Mouse (Mus musculus): ENCODE measurements around the gene 9930022D16Rik. TPM values are rescaled to one million over a fixed set of nuclear protein-coding genes. Genes with fewer than 3 reads are reported as not detected.

The 9930022D16Rik gene
- polyA plus RNA-seq, 1 experiment from 2014 or later: not detected

DNA sequence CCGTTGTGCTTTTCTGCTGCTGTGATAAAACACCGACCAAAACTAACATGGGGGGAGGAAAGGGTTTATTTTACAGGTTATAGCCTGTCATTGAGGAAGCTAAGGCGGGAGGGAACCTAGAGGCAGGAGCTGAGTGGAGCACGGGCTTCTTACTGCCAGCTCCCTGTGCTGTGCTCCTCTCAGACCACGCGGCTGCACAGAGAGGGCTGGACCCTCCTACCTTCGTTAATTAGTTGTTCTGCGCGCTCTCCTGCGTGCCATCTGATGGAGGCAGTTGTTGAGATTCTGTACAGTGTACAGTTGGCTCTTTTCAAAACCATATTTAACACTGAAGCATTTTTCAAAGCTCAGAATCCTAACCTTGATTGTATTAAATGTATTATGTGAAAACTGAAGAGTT, 36.2 kb upstream of the 9930022D16Rik start:
- 0 out of 2 replicates have a peak overlapping the region, but pooled peaks have one; percentile 29 for H3K9ac ChIP-seq (ENCODE audit: low read length)
- peaks cover 45% of the 10 kb centered on the region for H3K4me1 ChIP-seq (ENCODE audit: control insufficient read depth, insufficient read depth, low read length)
- no peaks in the 10 kb centered on the region for H3K27me3 ChIP-seq (ENCODE audit: control insufficient read depth, insufficient read depth, low read length)
- peak overlapping the region; percentile 31; the same call in 1 of the 2 replicates for H3K27ac ChIP-seq (ENCODE audit: low read length)
- H3K36me3 ChIP-seq (ENCODE audit: control insufficient read depth, insufficient read depth): peaks cover 4% of the 10 kb centered on the region; the same call in 1 of the 2 replicates
- no peak overlapping the region for H3K4me2 ChIP-seq (ENCODE audit: low read depth, low read length)
- ATAC-seq (replicated peaks; ENCODE audit: extremely low read depth, insufficient read depth, low FRiP score): 0 out of 2 replicates have a peak, but pooled peaks have one; percentile 33
- no peak overlapping the region for H3K4me3 ChIP-seq (ENCODE audit: low read length)
- H3K9me3 ChIP-seq (replicated peaks; ENCODE audit: control insufficient read depth, low read length): no peaks in the 10 kb centered on the region
- 44% methylated on average over 10 of the region's 10 CpGs for WGBS

DNA sequence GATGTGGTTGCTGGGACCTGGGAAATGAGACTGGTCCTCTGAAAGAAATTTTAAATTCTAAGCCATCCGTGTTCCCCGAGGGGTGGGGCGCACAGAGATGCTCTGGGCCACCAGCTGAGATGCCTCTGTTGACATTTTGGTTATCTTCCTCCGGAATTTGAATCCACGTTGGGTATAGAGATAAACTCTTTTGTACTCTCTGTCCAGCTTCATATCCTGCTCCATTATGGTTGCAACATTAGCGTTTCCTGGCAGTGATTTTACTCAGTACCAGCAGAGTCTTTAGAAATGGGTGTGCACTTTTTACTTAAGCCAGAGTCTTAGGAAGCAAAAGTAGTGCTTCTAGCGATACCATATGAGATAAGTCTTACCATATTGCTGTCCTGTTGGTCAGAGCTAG, 35.7 kb upstream of the 9930022D16Rik start:
- no peaks in the 10 kb centered on the region for H3K9me3 ChIP-seq (replicated peaks; ENCODE audit: control insufficient read depth, low read length)
- H3K4me3 ChIP-seq (ENCODE audit: low read length): no peak overlapping the region
- H3K4me1 ChIP-seq (ENCODE audit: control insufficient read depth, insufficient read depth, low read length): peaks cover 47% of the 10 kb centered on the region
- ATAC-seq (replicated peaks; ENCODE audit: extremely low read depth, insufficient read depth, low FRiP score): no peak
- WGBS: 50% methylated on average over 7 of the region's 7 CpGs
- H3K27me3 ChIP-seq (ENCODE audit: control insufficient read depth, insufficient read depth, low read length): no peaks in the 10 kb centered on the region
- no peak overlapping the region for H3K4me2 ChIP-seq (ENCODE audit: low read depth, low read length)
- H3K9ac ChIP-seq (ENCODE audit: low read length): no peak overlapping the region; the same call in 1 of the 2 replicates
- no peak overlapping the region for H3K27ac ChIP-seq (ENCODE audit: low read length)
- peaks cover 4% of the 10 kb centered on the region; the same call in 1 of the 2 replicates for H3K36me3 ChIP-seq (ENCODE audit: control insufficient read depth, insufficient read depth)

- 63% methylated on average over 5 of the region's 5 CpGs for WGBS
- Histone ChIP-seq H3K9me3 (replicated peaks; ENCODE audit: control insufficient read depth, low read length) (no peaks in the 10 kb centered on the region), H3K27me3 (ENCODE audit: control insufficient read depth, insufficient read depth, low read length) (no peaks in the 10 kb centered on the region), H3K4me3 (ENCODE audit: low read length) (no peak overlapping the region), H3K36me3 (ENCODE audit: control insufficient read depth, insufficient read depth) (no peaks in the 10 kb centered on the region), H3K9ac (ENCODE audit: low read length) (no peak overlapping the region), H3K4me2 (ENCODE audit: low read depth, low read length) (no peak overlapping the region), H3K4me1 (ENCODE audit: control insufficient read depth, insufficient read depth, low read length) (peaks cover 44% of the 10 kb centered on the region), H3K27ac (ENCODE audit: low read length) (no peak overlapping the region)
- no peak for ATAC-seq (replicated peaks; ENCODE audit: extremely low read depth, insufficient read depth, low FRiP score)
Observed at GRCm38 (mm10) chr11:109380662-109381061, 33.1 kb upstream of the 9930022D16Rik start.

DNA sequence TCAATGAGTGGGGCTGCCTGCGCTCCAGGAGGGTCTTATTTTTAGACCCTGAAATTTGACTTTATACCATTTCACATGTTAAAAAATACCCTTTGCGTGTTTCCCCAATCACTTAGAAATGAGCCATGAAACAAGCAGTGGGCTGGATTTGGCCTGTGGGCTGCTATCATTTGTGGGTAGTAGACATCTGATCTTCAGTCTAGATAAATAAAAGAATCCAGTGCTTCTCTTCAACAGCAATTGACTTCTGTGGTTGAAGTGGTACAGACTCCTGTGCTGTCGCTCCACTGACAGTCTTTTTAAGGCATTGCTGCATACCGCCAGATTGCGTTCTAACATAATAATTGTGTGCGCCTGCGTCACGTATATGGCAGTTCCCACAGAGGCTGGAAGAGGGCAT, 28.4 kb upstream of the 9930022D16Rik start:
- Histone ChIP-seq H3K27ac (ENCODE audit: low read length) (no peak overlapping the region), H3K4me1 (ENCODE audit: control insufficient read depth, insufficient read depth, low read length) (peaks cover 29% of the 10 kb centered on the region), H3K4me3 (ENCODE audit: low read length) (no peak overlapping the region), H3K4me2 (ENCODE audit: low read depth, low read length) (no peak overlapping the region), H3K27me3 (ENCODE audit: control insufficient read depth, insufficient read depth, low read length) (no peaks in the 10 kb centered on the region), H3K9ac (ENCODE audit: low read length) (no peak overlapping the region), H3K9me3 (replicated peaks; ENCODE audit: control insufficient read depth, low read length) (no peaks in the 10 kb centered on the region), H3K36me3 (ENCODE audit: control insufficient read depth, insufficient read depth) (no peaks in the 10 kb centered on the region)
- no peak for ATAC-seq (replicated peaks; ENCODE audit: extremely low read depth, insufficient read depth, low FRiP score)
- 83% methylated on average over 8 of the region's 8 CpGs for WGBS

DNA sequence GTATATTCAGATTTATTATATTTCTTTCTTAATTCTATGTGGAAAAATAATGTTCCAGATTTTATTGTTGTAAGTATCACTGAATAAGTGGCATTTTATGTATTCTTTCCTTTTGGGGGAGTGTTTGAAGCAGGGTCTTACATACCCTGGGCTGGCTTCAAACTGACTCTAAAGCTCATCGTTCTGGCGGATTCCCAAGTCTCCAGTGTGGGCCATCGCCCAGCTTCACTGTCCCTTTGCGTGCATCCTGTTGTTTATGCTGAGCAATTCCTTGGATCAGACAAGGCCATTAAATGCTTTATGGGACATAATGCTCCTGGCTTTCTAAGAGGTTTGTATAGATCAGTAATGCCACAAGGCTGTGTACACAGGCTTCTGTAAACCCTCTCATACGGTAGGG, 24.7 kb upstream of the 9930022D16Rik start:
- WGBS: 87% methylated on average over 5 of the region's 5 CpGs
- no peak for ATAC-seq (replicated peaks; ENCODE audit: extremely low read depth, insufficient read depth, low FRiP score)

GRCm38 (mm10) chr11:109391200-109391599, 22.5 kb upstream of the 9930022D16Rik start:
- H3K4me1 ChIP-seq (ENCODE audit: control insufficient read depth, insufficient read depth, low read length): peaks cover 18% of the 10 kb centered on the region
- 84% methylated on average over 7 of the region's 7 CpGs for WGBS
- no peak for ATAC-seq (replicated peaks; ENCODE audit: extremely low read depth, insufficient read depth, low FRiP score)

More for the DNA sequence above, 24.7 kb upstream of the 9930022D16Rik start:
- Histone ChIP-seq H3K4me1 (ENCODE audit: control insufficient read depth, insufficient read depth, low read length) (peaks cover 20% of the 10 kb centered on the region), H3K27ac (ENCODE audit: low read length) (no peak overlapping the region), H3K27me3 (ENCODE audit: control insufficient read depth, insufficient read depth, low read length) (no peaks in the 10 kb centered on the region), H3K9me3 (replicated peaks; ENCODE audit: control insufficient read depth, low read length) (no peaks in the 10 kb centered on the region), H3K4me3 (ENCODE audit: low read length) (no peak overlapping the region), H3K9ac (ENCODE audit: low read length) (no peak overlapping the region), H3K4me2 (ENCODE audit: low read depth, low read length) (no peak overlapping the region), H3K36me3 (ENCODE audit: control insufficient read depth, insufficient read depth) (no peaks in the 10 kb centered on the region)

GRCm38 (mm10) chr11:109391760-109392159, 22.0 kb upstream of the 9930022D16Rik start:
- ATAC-seq (replicated peaks; ENCODE audit: extremely low read depth, insufficient read depth, low FRiP score): no peak
- Histone ChIP-seq H3K9ac (ENCODE audit: low read length) (no peak overlapping the region), H3K27me3 (ENCODE audit: control insufficient read depth, insufficient read depth, low read length) (no peaks in the 10 kb centered on the region), H3K27ac (ENCODE audit: low read length) (no peak overlapping the region), H3K4me3 (ENCODE audit: low read length) (no peak overlapping the region), H3K4me1 (ENCODE audit: control insufficient read depth, insufficient read depth, low read length) (peaks cover 16% of the 10 kb centered on the region), H3K36me3 (ENCODE audit: control insufficient read depth, insufficient read depth) (peaks cover 11% of the 10 kb centered on the region), H3K4me2 (ENCODE audit: low read depth, low read length) (no peak overlapping the region), H3K9me3 (replicated peaks; ENCODE audit: control insufficient read depth, low read length) (no peaks in the 10 kb centered on the region)
- WGBS: 69% methylated on average over 7 of the region's 7 CpGs

More at GRCm38 (mm10) chr11:109391200-109391599, 22.5 kb upstream of the 9930022D16Rik start:
- Histone ChIP-seq H3K9me3 (replicated peaks; ENCODE audit: control insufficient read depth, low read length) (no peaks in the 10 kb centered on the region), H3K9ac (ENCODE audit: low read length) (no peak overlapping the region), H3K4me3 (ENCODE audit: low read length) (no peak overlapping the region), H3K27ac (ENCODE audit: low read length) (no peak overlapping the region), H3K27me3 (ENCODE audit: control insufficient read depth, insufficient read depth, low read length) (no peaks in the 10 kb centered on the region), H3K36me3 (ENCODE audit: control insufficient read depth, insufficient read depth) (peaks cover 6% of the 10 kb centered on the region), H3K4me2 (ENCODE audit: low read depth, low read length) (no peak overlapping the region)

DNA sequence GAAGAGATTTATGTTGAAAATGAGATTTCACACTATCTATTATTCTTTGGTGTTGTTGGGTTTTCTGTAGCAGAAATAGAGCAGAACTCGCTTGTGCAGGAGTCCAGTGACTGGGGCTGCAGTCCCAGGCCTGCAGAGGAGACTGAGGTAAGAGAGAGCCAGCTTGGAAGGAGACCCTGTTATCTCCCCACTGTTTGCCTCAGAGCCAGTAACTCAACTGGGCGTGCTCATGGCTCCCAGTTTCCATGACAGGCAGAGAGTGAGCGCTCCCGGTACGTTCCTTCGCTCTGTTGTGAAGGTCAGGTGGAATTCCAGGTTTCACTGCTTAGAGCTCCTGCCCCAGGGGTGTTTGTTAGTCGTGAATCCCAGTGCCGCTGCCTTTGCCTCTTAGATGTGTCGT, 21.1 kb upstream of the 9930022D16Rik start:
- Histone ChIP-seq H3K4me2 (ENCODE audit: low read depth, low read length) (no peak overlapping the region), H3K36me3 (ENCODE audit: control insufficient read depth, insufficient read depth) (peaks cover 18% of the 10 kb centered on the region), H3K27me3 (ENCODE audit: control insufficient read depth, insufficient read depth, low read length) (no peaks in the 10 kb centered on the region), H3K4me3 (ENCODE audit: low read length) (no peak overlapping the region), H3K9ac (ENCODE audit: low read length) (no peak overlapping the region), H3K4me1 (ENCODE audit: control insufficient read depth, insufficient read depth, low read length) (peaks cover 13% of the 10 kb centered on the region), H3K27ac (ENCODE audit: low read length) (no peak overlapping the region), H3K9me3 (replicated peaks; ENCODE audit: control insufficient read depth, low read length) (no peaks in the 10 kb centered on the region)
- WGBS: 79% methylated on average over 9 of the region's 9 CpGs
- no peak for ATAC-seq (replicated peaks; ENCODE audit: extremely low read depth, insufficient read depth, low FRiP score)

DNA sequence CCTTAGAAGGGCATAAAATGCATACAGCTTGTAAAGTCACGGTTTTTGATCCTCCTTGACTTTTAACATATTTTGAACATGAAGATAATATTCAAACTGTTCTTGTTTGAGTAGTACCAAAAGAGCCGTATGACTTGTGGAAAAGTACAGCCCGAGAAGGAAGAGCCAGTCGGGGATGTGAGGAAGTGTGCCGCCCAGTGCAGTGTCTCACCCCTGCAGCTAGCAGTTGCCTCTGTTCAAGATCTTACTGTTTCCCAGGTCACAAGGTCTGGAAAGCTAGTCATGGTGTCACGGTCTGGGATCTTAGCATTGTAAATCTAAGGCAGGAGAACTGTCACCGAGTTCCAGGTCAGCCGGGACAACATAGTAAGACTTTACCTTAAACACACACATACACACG, 19.0 kb upstream of the 9930022D16Rik start:
- Histone ChIP-seq H3K27me3 (ENCODE audit: control insufficient read depth, insufficient read depth, low read length) (no peaks in the 10 kb centered on the region), H3K4me1 (ENCODE audit: control insufficient read depth, insufficient read depth, low read length) (peaks cover 2% of the 10 kb centered on the region; the same call in 1 of the 2 replicates), H3K27ac (ENCODE audit: low read length) (no peak overlapping the region), H3K9me3 (replicated peaks; ENCODE audit: control insufficient read depth, low read length) (no peaks in the 10 kb centered on the region), H3K4me3 (ENCODE audit: low read length) (no peak overlapping the region), H3K9ac (ENCODE audit: low read length) (no peak overlapping the region), H3K4me2 (ENCODE audit: low read depth, low read length) (no peak overlapping the region), H3K36me3 (ENCODE audit: control insufficient read depth, insufficient read depth) (peaks cover 31% of the 10 kb centered on the region)
- WGBS: 77% methylated on average over 9 of the region's 9 CpGs
- ATAC-seq (replicated peaks; ENCODE audit: extremely low read depth, insufficient read depth, low FRiP score): no peak

Measured in heart, embryonic 16.5 days (tissue).